Mouse (Mus musculus): ENCODE measurements around the gene Wdr31.

GRCm38 (mm10) chr4:62407730-62408582, 62.7 kb downstream of the Wdr31 start:
- peak; percentile 53 for TF ChIP-seq CTCF (IDR thresholded peaks at IDR 0.05; ENCODE audit: control insufficient read depth, insufficient read depth, low read length)
- no peak; the same call in 1 of the 2 replicates for TF ChIP-seq POLR2A (IDR thresholded peaks at IDR 0.05; ENCODE audit: borderline replicate concordance, control insufficient read depth, low read depth, low read length)
